Mouse (Mus musculus): Measurements from ENCODE around the gene Kcnj15. TPM values are rescaled to one million over a fixed set of nuclear protein-coding genes. Genes with fewer than 3 reads are reported as not detected.

Kcnj15 gene
- polyA plus RNA-seq, 1 experiment from 2014 or later: 0.05 TPM

DNA sequence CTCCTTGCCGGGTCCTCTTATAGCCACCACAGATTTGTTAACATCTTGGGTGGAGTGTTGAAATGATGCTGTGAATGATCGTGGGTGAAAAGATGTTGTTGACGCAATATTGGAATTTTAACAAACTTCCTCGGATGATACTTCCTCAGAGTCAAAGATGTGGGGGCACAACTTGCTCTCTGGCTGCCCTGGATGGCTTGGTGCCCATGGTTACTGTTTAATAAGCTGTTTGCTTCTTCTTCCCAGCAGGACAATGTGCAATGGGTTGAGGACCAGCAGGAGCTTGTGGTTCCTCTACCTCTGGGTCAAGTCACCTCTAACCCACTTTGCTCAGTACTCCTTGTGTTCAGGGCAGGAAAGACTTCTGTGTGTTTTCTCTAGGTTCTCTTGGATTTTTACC is 15.2 kb upstream of the Kcnj15 start:
- Histone ChIP-seq H3K27me3 (ENCODE audit: control insufficient read depth, insufficient read depth, low read depth, low read length) (no peaks in the 10 kb centered on the region), H3K9ac (ENCODE audit: low read depth, low read length) (no peak overlapping the region), H3K4me2 (ENCODE audit: low read length) (no peak overlapping the region), H3K9me3 (replicated peaks; ENCODE audit: control insufficient read depth, low read length, poor library complexity, severe bottlenecking) (no peaks in the 10 kb centered on the region), H3K4me3 (ENCODE audit: low read depth, low read length) (no peak overlapping the region), H3K4me1 (ENCODE audit: control insufficient read depth, insufficient read depth, low read length) (no peaks in the 10 kb centered on the region), H3K36me3 (ENCODE audit: control insufficient read depth, insufficient read depth, low read length) (no peaks in the 10 kb centered on the region), H3K27ac (ENCODE audit: low read length) (no peak overlapping the region)
- ATAC-seq: no peak
- 91% methylated on average over 4 of the region's 4 CpGs for WGBS

DNA sequence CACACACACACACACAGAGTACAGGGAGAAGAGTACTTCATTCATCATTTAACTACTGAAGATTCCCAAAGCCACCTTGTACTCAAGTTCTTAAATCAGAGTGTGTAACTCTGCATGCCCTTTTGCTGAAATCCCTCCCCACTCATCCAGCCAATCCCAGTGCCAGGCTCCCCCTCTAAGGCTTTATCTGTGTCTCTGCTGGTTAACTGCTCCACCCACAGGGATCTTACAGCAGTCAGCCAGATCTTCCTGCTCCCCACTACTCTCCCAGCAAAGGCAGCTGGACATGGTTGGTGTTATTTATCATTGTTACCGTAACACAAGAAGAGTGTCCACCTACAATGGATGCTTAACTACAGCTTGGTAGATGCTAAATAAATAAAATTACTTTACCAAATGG is 14.0 kb upstream of the Kcnj15 start:
- Histone ChIP-seq H3K9ac (ENCODE audit: low read depth, low read length) (no peak overlapping the region), H3K4me1 (ENCODE audit: control insufficient read depth, insufficient read depth, low read length) (no peaks in the 10 kb centered on the region), H3K9me3 (replicated peaks; ENCODE audit: control insufficient read depth, low read length, poor library complexity, severe bottlenecking) (no peaks in the 10 kb centered on the region), H3K27ac (ENCODE audit: low read length) (no peak overlapping the region), H3K4me2 (ENCODE audit: low read length) (no peak overlapping the region), H3K4me3 (ENCODE audit: low read depth, low read length) (no peak overlapping the region), H3K36me3 (ENCODE audit: control insufficient read depth, insufficient read depth, low read length) (no peaks in the 10 kb centered on the region), H3K27me3 (ENCODE audit: control insufficient read depth, insufficient read depth, low read depth, low read length) (no peaks in the 10 kb centered on the region)
- ATAC-seq: no peak
- whole genome bisulfite sequencing: 95% methylated on average over 1 of the region's 1 CpGs

DNA sequence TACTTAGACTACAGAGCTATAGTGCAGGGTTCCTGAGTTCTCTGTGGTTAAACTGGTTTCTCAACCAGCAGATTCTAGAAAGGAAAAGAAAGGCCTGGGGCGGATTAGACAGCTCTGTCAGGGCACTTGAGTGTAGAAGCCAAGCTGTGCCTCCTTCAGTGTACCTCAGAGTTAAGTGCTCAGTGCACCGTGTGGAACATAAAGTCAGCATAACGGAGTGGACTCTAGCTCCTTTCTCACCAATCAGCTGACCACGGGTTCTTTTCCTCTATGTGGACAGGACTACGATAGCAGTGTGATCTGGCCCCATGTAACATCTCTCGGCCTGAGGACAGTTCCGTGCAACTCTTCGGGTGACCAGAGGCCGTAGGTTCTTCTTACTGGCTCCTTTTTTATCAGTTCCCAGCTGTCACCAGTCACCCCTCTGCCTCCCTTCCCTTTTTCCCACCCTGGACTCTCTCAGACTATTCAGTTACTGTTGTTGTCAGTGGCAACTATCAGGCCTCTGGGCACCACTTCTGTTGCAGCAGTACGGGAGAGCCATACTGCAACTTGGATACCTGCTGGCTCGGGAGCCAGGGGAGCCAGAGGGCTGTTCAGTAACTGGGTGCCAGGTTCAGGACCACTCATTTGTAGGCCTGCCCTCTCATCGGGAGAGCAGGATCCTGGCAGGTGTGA is 12.6 kb upstream of the Kcnj15 start:
- Histone ChIP-seq H3K27ac (ENCODE audit: low read length) (no peak overlapping the region), H3K9ac (ENCODE audit: low read depth, low read length) (no peak overlapping the region), H3K27me3 (ENCODE audit: control insufficient read depth, insufficient read depth, low read depth, low read length) (no peaks in the 10 kb centered on the region), H3K36me3 (ENCODE audit: control insufficient read depth, insufficient read depth, low read length) (no peaks in the 10 kb centered on the region), H3K4me3 (ENCODE audit: low read depth, low read length) (no peak overlapping the region), H3K4me2 (ENCODE audit: low read length) (no peak overlapping the region), H3K4me1 (ENCODE audit: control insufficient read depth, insufficient read depth, low read length) (no peaks in the 10 kb centered on the region), H3K9me3 (replicated peaks; ENCODE audit: control insufficient read depth, low read length, poor library complexity, severe bottlenecking) (no peaks in the 10 kb centered on the region)
- ATAC-seq: no peak
- 90% methylated on average over 12 of the region's 12 CpGs for WGBS

DNA sequence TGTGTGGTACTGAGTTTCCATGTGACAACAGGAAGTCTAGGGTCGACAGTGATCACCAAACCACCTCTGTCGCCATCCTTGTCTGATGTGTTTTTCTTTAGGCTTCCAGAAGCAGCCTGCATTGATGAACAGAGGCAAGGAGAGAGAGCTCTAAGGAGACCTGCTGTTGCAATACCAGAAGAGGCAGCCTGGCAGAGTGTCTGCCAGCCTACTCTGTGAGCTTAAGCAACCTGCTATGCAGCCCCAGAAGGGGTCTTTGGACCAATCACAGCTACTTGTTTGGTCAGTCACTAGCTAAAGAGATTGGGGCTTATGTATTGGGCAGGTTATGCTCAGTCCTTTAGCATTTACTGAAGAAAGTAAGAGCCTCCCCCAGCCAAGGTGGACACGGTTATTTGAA is 11.9 kb upstream of the Kcnj15 start:
- Histone ChIP-seq H3K9ac (ENCODE audit: low read depth, low read length) (no peak overlapping the region), H3K27me3 (ENCODE audit: control insufficient read depth, insufficient read depth, low read depth, low read length) (no peaks in the 10 kb centered on the region), H3K4me2 (ENCODE audit: low read length) (no peak overlapping the region), H3K27ac (ENCODE audit: low read length) (no peak overlapping the region), H3K4me3 (ENCODE audit: low read depth, low read length) (no peak overlapping the region), H3K9me3 (replicated peaks; ENCODE audit: control insufficient read depth, low read length, poor library complexity, severe bottlenecking) (no peaks in the 10 kb centered on the region), H3K4me1 (ENCODE audit: control insufficient read depth, insufficient read depth, low read length) (no peaks in the 10 kb centered on the region), H3K36me3 (ENCODE audit: control insufficient read depth, insufficient read depth, low read length) (no peaks in the 10 kb centered on the region)
- no peak for ATAC-seq
- WGBS: 87% methylated on average over 3 of the region's 3 CpGs

DNA sequence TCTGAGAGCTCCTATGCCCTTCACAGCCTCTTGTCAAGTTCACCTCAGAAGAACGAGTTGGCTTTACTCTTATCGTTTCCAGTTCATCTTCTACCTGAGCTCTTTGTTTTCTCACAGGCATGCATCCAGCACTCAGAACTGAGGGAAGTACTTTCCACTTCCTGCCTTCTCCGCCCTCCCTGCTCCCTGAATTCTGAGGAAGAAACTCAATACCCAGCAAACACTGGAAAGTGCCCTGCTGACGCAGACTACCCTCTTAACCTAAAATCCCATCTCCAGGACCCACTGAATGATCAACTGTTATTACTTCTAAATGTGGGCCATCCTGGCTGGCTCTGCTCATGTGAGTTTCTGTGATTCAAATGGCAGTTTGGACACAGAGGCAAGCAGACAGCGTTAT is 8.7 kb upstream of the Kcnj15 start:
- no peaks in the 10 kb centered on the region for H3K27me3 ChIP-seq (ENCODE audit: control insufficient read depth, insufficient read depth, low read depth, low read length)
- ATAC-seq: no peak
- 90% methylated on average over 5 of the region's 5 CpGs for WGBS

DNA sequence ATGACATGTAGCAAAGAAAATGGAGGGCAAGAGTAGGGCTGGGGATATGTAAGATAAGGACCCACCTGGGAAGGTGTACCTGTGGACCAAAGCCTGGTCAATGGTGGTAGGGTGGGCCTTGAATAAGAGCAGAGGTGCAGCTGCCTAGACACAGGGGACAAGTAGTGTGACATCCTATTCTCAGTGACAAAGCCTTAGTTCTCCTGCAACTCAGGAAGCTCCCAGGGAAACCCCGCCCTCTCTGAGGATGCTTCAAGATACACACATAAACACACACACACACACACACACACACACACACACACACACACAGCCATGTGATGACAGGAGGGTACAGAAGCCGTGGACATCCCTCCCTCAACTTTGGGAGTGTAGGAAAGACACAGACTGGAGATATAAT is 710 bp upstream of the Kcnj15 start:
- Histone ChIP-seq H3K27me3 (ENCODE audit: control insufficient read depth, insufficient read depth, low read depth, low read length) (no peaks in the 10 kb centered on the region), H3K9me3 (replicated peaks; ENCODE audit: control insufficient read depth, low read length, poor library complexity, severe bottlenecking) (no peaks in the 10 kb centered on the region), H3K4me1 (ENCODE audit: control insufficient read depth, insufficient read depth, low read length) (no peaks in the 10 kb centered on the region), H3K4me3 (ENCODE audit: low read depth, low read length) (no peak overlapping the region), H3K9ac (ENCODE audit: low read depth, low read length) (no peak overlapping the region), H3K36me3 (ENCODE audit: control insufficient read depth, insufficient read depth, low read length) (no peaks in the 10 kb centered on the region), H3K4me2 (ENCODE audit: low read length) (no peak overlapping the region), H3K27ac (ENCODE audit: low read length) (no peak overlapping the region)
- ATAC-seq: no peak
- WGBS: 75% methylated on average over 2 of the region's 2 CpGs

More for the DNA sequence above, 8.7 kb upstream of the Kcnj15 start:
- Histone ChIP-seq H3K36me3 (ENCODE audit: control insufficient read depth, insufficient read depth, low read length) (no peaks in the 10 kb centered on the region), H3K4me1 (ENCODE audit: control insufficient read depth, insufficient read depth, low read length) (no peaks in the 10 kb centered on the region), H3K4me3 (ENCODE audit: low read depth, low read length) (no peak overlapping the region), H3K9ac (ENCODE audit: low read depth, low read length) (no peak overlapping the region), H3K27ac (ENCODE audit: low read length) (no peak overlapping the region), H3K9me3 (replicated peaks; ENCODE audit: control insufficient read depth, low read length, poor library complexity, severe bottlenecking) (no peaks in the 10 kb centered on the region), H3K4me2 (ENCODE audit: low read length) (no peak overlapping the region)

DNA sequence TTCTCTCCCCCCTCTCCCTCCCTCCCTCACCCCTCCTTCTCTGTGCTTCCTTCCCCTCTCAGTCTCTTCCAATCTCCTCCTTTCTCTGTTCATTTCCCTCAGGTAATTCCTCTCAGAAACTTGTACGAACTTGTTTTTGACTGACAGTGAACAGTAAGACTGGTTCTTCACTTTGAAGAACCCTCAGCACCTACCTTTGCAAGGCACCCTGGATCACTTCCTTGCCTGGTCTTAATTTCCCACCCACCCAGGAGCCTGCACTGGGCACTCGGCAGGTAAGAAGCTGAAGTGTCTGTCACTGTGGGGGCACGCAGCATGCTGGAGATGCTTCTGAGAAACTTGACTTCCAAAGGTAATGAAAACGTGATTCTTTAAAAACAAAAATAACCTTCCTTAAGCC is 742 bp downstream of the Kcnj15 start:
- H3K36me3 ChIP-seq (ENCODE audit: control insufficient read depth, insufficient read depth, low read length): no peaks in the 10 kb centered on the region
- ATAC-seq: no peak

DNA sequence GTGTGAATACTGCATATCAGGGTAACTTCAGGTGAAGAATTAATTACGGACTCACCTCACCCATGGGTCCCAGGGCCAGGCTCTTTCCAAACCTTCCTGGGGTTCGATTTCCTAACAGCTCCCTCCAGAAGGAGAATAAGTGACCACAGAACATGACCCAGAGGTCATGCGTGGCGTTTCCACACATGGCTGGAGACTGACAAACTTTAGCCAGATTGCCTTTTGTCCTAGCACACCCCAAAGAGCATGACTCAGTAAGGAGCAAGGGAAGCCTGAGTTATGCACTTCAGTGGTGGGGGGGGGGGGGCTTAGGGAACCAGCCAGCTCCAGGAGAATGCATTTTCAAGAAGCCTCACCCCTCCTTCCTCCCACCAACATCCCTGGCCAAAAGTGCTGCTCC is 2.1 kb downstream of the Kcnj15 start:
- no peak overlapping the region for H3K9ac ChIP-seq (ENCODE audit: low read depth, low read length)
- H3K9me3 ChIP-seq (replicated peaks; ENCODE audit: control insufficient read depth, low read length, poor library complexity, severe bottlenecking): no peaks in the 10 kb centered on the region
- no peaks in the 10 kb centered on the region for H3K4me1 ChIP-seq (ENCODE audit: control insufficient read depth, insufficient read depth, low read length)
- no peak overlapping the region for H3K27ac ChIP-seq (ENCODE audit: low read length)
- no peaks in the 10 kb centered on the region for H3K27me3 ChIP-seq (ENCODE audit: control insufficient read depth, insufficient read depth, low read depth, low read length)
- H3K4me2 ChIP-seq (ENCODE audit: low read length): no peak overlapping the region
- no peak overlapping the region for H3K4me3 ChIP-seq (ENCODE audit: low read depth, low read length)
- no peaks in the 10 kb centered on the region for H3K36me3 ChIP-seq (ENCODE audit: control insufficient read depth, insufficient read depth, low read length)
- ATAC-seq: no peak
- WGBS: 63% methylated on average over 4 of the region's 4 CpGs

More for the DNA sequence above, 742 bp downstream of the Kcnj15 start:
- Histone ChIP-seq H3K9ac (ENCODE audit: low read depth, low read length) (no peak overlapping the region), H3K4me2 (ENCODE audit: low read length) (no peak overlapping the region), H3K27me3 (ENCODE audit: control insufficient read depth, insufficient read depth, low read depth, low read length) (no peaks in the 10 kb centered on the region), H3K9me3 (replicated peaks; ENCODE audit: control insufficient read depth, low read length, poor library complexity, severe bottlenecking) (no peaks in the 10 kb centered on the region), H3K27ac (ENCODE audit: low read length) (no peak overlapping the region), H3K4me3 (ENCODE audit: low read depth, low read length) (no peak overlapping the region), H3K4me1 (ENCODE audit: control insufficient read depth, insufficient read depth, low read length) (no peaks in the 10 kb centered on the region)
- 53% methylated on average over 4 of the region's 4 CpGs for WGBS

DNA sequence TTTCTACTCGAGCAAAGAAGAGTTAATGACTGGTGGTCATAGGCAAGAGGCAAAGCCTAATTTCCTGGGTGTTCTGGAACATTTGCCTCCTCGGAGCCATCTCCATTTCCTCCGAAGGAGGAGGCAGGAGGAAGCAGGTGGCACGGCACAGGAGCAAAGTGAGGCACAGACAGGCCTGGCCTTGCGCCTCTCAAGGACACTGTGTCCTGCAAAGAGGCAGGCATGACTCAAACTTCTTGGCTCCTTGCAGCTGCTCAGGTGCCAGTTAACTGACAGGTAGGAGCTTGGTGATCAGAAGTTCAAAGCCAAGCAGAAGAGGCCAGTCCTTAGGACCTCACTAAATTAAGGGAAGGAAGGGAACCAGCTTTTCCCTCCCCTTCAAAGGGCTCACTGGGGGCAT is 3.3 kb downstream of the Kcnj15 start:
- Histone ChIP-seq H3K27ac (ENCODE audit: low read length) (no peak overlapping the region), H3K27me3 (ENCODE audit: control insufficient read depth, insufficient read depth, low read depth, low read length) (no peaks in the 10 kb centered on the region), H3K36me3 (ENCODE audit: control insufficient read depth, insufficient read depth, low read length) (no peaks in the 10 kb centered on the region), H3K4me1 (ENCODE audit: control insufficient read depth, insufficient read depth, low read length) (no peaks in the 10 kb centered on the region), H3K9ac (ENCODE audit: low read depth, low read length) (no peak overlapping the region), H3K9me3 (replicated peaks; ENCODE audit: control insufficient read depth, low read length, poor library complexity, severe bottlenecking) (no peaks in the 10 kb centered on the region), H3K4me3 (ENCODE audit: low read depth, low read length) (no peak overlapping the region), H3K4me2 (ENCODE audit: low read length) (no peak overlapping the region)
- no peak for ATAC-seq
- WGBS: 74% methylated on average over 5 of the region's 5 CpGs
